Mouse (Mus musculus) yolk sac, embryonic 10.5 days (tissue): Measurements from ENCODE around the gene Bank1.

Experiments used
- DNase-seq: peaks from one replicate; pipeline ENCODE4 v3.0.0-alpha.2; 2017; ENCODE audit warnings: low spot score

Bank1 gene

DNA sequence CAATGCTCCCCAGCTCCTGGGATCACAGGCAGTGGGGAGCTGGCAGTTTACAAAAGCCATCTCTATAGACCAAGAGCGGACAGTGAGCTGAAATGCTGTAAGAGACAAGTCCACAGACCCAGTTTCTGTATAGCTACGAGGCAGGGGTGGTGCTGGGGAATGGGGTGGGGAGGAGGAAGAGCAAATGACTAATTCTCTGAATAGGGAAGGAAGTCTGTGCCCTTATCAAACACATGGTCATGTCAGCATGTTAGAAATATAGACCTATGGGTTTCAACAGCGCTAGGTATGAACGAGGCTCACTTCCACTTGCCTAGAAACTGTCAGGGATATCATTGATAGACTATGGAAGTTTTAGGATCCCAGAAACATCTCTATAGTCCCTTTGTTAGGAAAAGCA, 73.0 kb downstream of the Bank1 start:
- DNase-seq: no peak

DNA sequence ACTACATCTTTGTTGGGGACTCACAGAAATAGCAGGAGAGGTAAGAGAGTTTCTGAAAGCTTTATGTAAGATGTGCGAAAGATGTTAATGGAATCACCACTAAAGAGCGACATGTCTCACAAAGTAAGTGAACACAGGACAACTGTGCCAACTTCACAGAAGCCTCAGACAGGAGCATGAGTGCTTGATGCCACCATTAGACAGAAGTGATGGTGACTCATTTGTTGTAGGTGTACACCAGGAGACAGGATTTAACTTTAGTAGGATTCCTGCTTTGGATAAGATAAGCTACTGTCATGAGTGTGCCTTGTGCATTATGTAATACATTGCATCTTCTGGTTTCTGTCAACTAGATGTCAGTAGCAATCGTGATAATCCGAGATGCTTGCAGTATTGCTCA, 74.3 kb downstream of the Bank1 start:
- DNase-seq: no peak

DNA sequence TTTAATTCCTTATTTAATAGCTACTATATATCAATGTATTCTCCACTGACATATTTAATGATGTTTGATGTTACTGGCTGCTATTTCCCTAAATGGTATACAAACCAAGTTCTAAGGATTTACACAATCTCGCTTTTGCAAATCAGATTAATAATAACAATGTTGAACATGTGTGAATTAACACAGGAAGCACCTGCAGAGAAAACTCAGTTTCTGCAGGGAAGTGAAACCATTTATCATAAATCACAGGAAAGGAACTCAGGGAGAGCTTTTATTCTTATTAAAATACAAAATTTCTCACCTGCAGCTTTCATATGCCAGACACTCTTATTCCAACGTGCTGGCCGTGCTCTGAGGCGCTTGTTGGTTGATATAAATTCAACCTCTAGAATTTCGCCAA, 78.5 kb downstream of the Bank1 start:
- DNase-seq: no peak

DNA sequence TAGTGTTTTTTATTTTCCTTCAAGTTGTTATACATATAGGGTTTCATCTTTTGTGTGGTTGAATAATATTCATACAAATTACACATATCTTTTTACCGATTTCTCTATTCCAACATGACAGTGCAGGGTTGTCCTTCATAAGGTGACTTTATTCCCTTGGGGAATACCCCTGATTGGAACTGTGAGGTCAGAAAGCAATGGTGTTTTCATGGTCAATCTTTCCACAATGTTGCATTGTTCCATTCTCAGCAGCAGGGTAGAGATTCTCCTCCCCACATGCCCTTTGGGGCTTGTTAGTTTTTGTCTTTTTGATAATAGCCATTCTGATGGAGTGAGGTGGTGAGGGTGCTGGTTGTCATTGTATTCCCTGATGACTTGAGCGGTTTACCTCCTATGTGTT, 80.9 kb downstream of the Bank1 start:
- DNase-seq: no peak

DNA sequence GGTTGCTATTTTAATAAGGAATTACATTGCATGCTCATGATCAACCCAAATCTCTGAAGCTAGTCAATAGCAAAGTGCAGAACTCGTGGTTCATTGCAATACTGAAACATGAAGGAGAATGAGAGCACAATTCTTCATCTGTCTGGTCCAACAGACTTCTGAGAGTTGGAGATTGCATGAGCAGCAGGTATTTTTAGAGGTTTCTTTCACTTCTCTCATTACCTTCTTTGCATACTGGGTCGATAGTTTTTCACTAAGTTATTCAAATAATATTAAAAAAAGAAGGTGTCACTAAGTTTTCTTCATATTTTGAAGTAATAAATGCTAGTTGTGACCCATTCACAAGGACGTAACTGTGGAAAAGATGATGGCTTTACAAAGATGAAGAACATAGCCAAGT, 87.1 kb downstream of the Bank1 start:
- DNase-seq: no peak

DNA sequence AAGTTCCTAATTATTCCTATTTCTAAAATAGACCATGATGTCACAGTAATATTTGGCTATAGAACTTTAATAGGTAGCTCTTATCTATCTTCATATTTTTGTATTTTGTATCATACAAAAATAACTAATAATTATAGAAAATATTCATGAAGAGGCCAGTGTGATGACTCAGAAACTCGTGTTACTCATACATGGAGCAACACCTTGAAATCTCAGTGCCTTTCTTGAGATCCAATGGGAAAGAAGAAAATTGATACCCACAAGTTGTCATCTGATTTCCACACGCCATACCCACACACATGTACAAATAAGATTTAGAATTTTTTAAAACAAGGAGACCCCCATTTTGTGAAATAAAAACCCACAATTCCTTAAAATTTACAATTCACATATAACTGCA, 92.4 kb downstream of the Bank1 start:
- no peak for DNase-seq

DNA sequence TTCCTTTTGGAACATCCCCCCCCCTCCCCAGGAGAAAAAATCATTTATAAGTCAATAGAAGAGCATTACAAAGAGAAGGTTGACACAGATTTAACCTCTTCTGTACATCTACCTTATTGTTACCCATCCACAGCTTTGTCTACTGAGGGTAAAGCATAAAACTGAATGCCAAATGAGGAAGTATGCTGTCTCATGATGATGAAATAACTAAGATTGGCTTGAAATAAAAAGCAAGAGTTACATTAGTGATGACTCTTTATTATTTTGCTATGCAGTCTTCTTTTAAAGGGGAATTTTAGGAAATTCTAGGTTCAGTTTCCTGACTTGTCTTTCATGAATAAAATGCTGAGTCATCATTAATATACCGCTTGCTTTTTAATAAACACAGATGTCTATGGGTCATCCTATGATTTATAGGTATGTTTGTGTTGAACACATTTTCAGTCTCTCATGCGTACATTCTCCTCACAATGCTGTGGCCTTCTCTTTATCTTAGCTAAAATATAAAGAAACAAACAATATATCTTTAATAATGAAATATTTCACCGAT, 95.2 kb downstream of the Bank1 start:
- DNase-seq: no peak

DNA sequence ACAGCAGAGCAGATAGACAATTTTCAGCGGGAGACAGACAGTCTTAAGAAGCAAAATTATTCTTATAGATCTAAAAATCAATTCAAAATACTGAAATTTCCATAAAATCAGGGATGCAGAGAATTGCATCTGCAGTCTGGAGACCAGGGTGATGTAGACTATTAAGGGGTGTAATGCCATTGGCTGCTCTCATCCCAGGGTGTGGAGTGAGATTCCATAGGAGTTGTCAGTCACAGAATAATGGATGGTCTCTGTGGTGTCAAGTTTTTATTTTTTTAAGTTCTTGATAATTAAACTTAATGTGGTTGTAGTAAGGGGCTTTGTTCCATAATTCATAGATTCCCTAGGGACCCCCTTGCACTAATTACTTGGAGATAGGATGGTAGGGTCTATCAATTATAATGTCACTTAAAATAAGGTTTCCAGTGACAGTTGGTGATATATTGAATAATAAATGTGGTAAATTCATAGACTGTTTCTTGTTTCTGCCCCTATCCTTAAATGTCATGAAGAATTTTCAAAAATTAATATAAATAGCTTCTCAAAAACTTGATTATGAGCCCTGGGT, 136.1 kb downstream of the Bank1 start:
- no peak for DNase-seq

DNA sequence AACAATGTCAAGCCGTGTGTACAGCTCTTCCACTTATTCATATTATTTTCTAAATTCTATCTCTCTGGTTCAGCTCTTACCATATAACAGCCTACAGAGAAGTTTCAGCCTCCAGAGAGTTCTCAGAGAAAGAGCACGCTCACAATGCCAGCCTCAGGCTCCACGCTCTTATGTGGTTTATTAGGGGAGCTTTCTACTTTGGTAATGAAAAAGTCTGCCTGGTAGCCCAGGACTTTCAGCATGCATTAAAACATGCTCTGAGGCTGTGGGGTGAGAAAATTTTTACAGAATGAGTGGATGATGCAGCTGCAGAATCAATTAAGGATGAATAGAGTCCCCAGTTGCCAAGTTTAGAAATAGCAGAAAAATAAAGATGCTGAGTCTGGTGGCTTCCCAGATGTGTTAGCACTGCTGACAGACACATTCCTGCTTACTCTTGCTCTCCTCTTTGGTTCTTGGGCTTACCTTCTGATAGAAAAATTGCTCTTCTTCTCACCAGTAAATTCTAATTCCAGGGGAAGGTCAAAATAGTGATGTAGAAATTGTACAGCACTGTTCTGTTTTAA, 139.2 kb downstream of the Bank1 start:
- no peak for DNase-seq

DNA sequence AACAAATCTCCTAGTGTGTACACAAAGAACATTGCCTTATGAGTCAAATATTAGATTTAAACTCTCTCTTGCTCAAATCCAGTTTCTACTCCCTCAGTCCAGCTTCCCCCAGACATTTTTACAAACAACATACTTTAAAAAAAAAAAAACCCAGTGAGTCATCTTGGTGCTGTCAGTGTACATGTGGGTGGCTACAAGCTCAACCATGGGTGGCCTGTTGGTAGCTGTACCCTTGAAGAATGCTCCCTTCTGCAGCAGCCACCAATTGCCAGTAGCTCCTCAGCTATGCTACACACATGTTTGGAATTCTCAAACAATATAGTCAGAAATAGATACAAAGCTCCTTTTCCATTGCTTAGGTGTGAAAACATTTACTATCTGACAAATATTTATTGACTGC, 154.2 kb downstream of the Bank1 start:
- DNase-seq: no peak

DNA sequence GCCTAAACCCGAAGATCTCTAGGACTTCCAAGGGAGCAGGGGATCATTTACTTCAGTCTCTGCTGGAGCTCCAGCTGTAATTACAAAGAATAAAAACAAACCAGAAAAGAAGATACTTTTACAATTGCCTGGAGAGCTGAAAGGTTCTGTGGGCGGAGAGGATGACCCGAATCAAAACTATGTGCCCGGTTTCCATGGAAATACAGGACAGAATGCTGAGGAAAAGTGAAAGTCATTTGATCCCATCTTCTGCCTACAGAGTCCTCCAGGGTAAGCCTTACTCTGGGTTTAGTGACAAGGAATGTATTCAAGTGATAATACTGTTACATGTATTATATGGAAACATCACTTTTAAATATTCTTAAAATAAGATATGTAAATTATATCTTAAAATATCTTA, 157.8 kb downstream of the Bank1 start:
- no peak for DNase-seq

DNA sequence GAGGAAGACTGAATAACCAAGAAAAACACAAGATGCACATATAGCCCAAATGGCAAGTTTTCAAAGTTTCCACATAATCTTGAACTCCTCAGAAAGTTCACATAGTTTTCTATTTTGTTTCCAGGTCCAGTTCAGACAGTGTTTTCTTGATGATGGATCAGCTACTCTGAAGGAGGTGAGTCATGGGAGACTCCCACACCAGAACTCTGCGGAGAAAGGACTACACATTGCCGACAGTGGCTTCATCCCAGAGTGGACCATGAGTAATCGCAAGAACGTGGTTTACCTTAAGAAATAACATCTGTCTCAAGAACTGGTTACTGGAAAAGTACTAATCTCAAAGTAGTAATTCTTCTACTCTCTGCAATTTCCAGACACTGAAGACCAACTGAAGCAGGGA, 159.2 kb downstream of the Bank1 start:
- DNase-seq: no peak

DNA sequence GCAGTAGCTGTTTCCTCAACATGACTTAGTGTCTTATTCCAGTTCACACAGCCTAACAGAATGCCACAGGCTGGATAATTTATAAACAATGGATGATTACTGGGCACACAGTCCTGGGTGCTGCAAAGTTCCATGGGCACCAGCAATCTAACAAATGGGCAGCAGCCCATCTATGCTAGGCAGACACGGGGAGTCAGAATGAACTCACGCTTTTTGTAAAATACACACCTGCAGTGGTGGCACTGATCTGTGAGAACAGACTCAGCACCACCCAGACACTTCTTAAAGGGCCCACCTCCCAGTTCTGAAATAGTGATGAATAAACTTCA, 159.9 kb downstream of the Bank1 start:
- DNase-seq: no peak

DNA sequence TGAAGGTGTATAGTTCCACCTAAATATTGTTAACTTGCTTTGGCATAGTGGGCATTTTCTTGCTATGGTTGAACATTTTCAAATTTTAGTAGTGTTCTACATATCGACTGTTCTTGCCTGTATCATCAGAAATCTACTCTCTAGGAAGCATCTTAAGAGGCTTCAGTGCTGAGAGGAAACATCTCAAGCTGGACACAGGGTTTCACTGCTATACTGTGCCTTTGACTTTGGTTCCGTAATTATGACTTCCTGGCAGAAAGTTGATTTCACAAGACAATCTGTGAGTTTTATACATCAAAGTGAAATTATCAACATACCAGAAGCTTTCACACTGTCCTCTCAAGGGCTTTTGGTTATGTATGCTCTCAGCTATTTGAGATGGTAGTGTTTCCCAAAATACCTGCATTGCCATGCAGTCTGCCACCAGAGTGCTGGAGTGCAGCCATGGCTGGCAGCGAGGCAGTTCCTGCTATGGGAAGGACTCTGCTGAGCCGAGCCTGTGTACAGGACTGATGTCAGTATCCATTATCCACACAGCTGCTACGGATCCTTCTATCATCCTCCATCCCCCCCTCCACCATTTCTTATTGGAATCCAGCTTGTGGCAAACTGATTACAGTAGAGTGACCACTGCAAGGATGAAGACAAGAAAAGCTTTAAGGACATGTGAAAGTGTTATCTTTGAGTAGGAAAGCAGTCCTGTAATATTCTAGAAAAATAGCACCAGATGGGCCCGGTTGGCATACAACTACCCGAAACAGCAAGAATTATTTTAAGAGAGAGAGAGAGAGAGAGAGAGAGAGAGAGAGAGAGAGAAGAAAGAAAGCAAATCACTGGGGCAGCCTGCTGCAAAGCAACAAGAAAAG, 160.5 kb downstream of the Bank1 start:
- no peak for DNase-seq

DNA sequence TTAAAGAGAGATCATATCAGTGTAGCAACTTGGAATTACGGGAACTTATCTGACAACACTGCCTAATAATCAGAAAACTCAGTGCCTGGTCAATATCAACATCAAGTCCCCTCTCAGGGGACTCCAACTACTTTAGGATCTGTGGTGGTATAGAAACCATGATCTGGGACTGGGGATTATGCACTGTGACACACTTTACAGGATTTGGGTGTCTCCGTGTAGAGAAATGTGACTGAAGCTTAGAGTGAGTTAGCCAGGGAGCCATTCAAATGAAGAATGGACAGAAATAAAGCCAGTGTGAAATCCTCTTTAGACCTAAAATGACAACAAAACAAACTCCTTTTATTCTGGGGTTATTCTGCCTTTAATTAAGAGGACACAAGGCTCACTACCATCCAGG, 167.8 kb downstream of the Bank1 start:
- no peak for DNase-seq

DNA sequence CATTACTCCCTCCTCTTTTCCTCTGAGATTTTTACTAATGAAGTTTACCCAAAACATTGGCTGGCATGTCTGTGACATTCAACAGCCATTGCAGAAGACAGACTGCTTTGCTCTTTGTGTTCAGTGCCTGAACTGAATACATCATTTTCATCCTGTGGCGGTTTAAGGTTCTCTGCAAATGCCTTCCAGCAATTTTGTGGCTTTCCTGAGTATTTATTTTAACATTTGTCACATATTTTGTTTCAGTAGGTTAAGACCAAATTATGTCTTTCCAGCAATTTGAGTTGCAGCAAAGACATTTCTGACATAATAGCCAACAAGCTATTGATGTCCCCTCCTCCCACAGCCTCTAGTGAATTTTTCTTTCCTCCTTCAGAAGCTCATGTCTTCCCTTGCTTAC, 170.3 kb downstream of the Bank1 start:
- DNase-seq: no peak

DNA sequence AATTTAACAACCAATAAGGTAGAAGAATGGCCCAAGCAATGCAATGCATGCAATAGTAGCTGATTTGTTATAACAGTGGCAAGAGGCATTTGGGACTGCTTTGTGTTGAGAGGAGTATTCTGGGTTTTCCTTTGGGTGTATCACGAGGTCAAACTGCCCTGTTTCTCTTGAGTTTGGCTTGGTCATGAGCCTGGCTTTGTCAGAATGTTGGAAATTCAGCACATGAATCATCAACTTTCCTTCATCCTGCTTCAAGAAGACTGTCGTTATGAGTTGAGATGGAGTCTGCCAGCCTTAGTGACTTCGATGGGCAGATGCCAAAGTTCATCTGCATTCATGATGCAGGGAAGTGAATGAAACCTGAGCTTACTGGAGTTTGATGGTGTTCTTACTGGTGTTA, 175.0 kb downstream of the Bank1 start:
- no peak for DNase-seq

DNA sequence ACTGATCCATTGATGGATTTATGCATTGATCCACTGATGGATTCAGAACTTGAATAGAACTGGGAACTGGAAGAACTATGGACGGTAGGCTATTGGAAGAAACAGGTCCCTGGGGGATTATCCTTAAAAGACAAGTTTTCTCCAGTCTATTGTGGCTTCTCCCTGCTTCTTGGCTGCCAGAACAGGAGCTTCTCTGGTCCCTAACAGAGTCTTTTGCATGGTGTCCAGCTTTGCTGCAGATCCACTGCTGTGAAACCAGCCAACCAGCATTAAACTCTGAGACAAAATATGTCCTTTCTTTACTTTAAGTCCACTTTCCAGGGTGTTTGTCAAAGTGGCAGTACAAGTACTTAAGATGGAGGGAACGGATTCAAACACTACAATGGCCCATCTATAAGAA, 178.7 kb downstream of the Bank1 start:
- no peak for DNase-seq

DNA sequence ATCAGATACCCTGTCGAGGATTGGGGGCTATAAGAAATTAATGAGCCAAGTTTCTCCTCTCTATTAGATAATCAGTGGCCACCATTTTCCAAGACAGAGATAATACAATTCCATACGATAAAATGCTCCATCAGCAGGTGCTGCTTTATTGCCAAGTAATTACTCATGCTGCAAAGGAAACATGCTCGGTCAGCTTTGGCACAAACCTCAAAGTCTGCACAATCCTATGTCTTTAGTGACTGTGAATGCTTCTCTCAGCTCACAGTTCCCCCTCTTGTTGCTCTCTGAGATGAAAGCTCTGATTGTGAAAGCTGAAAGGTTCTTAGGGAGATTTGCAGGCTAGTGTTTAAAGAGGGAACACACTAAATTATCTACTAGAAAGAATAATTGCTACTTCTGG, 193.9 kb downstream of the Bank1 start:
- DNase-seq: no peak

DNA sequence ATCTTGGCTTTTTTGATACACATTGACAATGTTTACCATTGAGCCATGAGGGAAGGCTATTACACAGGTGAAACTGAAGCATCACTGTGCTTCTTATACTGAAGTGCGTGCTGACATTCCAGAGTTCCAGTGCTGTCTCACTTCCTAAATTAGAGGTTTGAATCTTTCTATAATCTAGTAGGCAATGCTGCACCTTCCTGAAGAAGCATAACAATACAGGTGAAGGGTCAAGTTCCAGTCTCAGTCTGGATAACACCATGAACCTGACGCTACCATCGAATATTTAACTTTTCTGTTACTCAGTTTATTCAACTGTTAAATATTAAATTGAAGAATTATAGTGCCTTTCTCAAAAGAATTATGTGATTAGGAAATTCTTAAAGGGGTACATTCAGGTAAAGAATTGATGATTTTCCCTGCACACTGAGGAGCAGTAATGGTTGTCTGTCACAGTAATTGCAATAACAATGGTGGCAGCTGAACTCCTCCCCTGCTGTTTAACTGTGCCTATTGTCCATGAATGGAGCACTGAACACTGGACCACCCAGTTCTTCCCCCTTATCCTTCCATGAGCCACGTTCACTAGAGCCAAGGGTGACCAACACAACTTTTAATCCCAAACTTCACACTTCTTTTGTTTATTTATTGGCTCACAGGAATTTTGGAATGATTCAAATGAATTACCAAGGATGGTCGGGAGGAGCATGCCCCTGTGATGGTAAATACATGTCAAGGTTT, 210.2 kb downstream of the Bank1 start:
- no peak for DNase-seq

DNA sequence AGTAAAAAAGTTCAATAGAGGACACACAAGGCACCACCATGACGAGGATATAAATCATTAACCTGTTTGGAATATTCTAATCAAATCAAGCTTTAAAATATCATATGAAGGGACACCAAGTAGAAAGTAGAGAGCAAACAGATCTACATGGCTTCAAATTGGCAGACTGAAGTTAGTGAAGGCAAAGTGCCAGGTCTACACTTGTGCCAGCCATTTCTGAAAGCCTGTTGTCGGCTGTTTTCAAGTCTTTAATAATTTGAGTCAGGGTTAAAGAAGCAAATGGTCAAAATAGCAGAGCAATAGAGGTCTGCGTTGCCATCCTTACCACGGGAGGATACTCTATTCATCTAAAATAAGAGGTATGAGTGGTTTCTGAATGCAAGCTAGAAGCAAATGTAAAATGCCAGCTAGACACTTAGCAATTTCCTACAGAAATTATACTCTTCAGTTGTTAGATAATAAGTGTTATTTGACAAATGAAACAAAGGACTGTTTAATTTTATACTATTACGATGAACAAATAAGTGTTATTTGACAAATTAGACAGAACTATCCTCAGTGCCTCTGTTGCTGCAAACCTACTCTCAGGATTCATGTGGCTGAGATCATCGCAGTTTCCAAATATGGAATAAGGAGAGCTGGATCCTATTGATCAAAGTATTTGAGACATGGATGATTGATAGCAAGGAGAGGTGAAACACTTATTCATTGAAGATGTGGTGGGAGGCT, 216.3 kb downstream of the Bank1 start:
- DNase-seq: no peak

DNA sequence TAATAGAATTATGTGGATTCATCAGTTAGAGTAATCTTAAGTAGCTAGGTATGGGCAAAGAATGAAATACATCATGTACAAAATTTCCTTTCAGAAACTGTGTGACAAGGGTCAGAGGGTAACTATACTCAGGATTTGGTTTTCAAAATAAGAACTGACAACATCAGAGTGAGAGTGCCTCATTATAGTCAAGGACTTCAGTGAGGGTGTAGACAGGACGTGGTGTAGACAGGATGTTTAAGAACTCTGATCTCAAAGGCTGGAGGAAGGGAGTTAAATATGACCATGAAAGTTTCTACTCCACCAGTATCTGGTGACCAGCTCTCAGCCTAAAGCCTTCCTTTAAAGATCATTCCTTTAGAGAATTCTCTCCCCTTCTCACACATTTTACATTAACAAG, 219.4 kb downstream of the Bank1 start:
- DNase-seq: no peak
